Mouse (Mus musculus) fat pad, adult 2 months (tissue): ENCODE measurements around the gene Olfr559.

Source experiments
- DNase-seq: peaks from one replicate; pipeline ENCODE4 v3.0.0-alpha.2; 2011; ENCODE audit warnings: low read depth, low spot score; ENCODE audit errors: extremely low read depth

Olfr559 gene

GRCm38 (mm10) chr7:102727391-102727790 lies at the start of gene Olfr559:
Gene Olfr559 (minus strand): TSS chr7:102727491.
- no peak for DNase-seq

GRCm38 (mm10) chr7:102770921-102771320 lies 43.6 kb upstream of the Olfr559 start, which contains the start of gene Olfr561:
Gene Olfr561 (plus strand): TSS chr7:102771221.
- no peak for DNase-seq

- no peak for DNase-seq
Observed at GRCm38 (mm10) chr7:102759266-102759665, 32.0 kb upstream of the Olfr559 start, which contains the start of the genes Olfr560 and Olfr78. Gene Olfr560 (minus strand): TSS chr7:102759366. Gene Olfr78 (minus strand): TSS chr7:102759471.

GRCm38 (mm10) chr7:102752086-102752485 lies 24.8 kb upstream of the Olfr559 start:
- no peak for DNase-seq

GRCm38 (mm10) chr7:102737705-102738104 lies 10.4 kb upstream of the Olfr559 start:
- no peak for DNase-seq

- DNase-seq: no peak
Observed at GRCm38 (mm10) chr7:102733793-102734192, 6.5 kb upstream of the Olfr559 start.

GRCm38 (mm10) chr7:102718970-102719369 lies 8.3 kb downstream of the Olfr559 start, which contains the start of gene Olfr33:
Gene Olfr33 (minus strand): TSS chr7:102719070.
- no peak for DNase-seq

GRCm38 (mm10) chr7:102701915-102702314 lies 25.4 kb downstream of the Olfr559 start, which contains the start of gene Olfr558:
Gene Olfr558 (plus strand): TSS chr7:102702215.
- DNase-seq: no peak

- DNase-seq: no peak
Observed at GRCm38 (mm10) chr7:102698461-102698860, 28.8 kb downstream of the Olfr559 start.

GRCm38 (mm10) chr7:102695358-102696125 lies 31.7 kb downstream of the Olfr559 start, which contains the start of gene Olfr557:
Gene Olfr557 (plus strand): TSS chr7:102695910.
- no peak for DNase-seq

- DNase-seq: peak; percentile 66
Observed at GRCm38 (mm10) chr7:102686944-102687501, 40.3 kb downstream of the Olfr559 start, which contains the start of gene Trim68. Gene Trim68 (minus strand): TSS chr7:102687327.

- DNase-seq: no peak
Observed at GRCm38 (mm10) chr7:102681916-102682315, 45.4 kb downstream of the Olfr559 start.

GRCm38 (mm10) chr7:102676225-102676624 lies 51.1 kb downstream of the Olfr559 start:
- no peak for DNase-seq
